Mouse (Mus musculus): ENCODE data around the gene Tiparp. TPM values are rescaled to one million over a fixed set of nuclear protein-coding genes. Genes with fewer than 3 reads are reported as not detected.
A peak's percentile ranks its signal among the peaks of the same experiment; 100 is the strongest.

Tiparp gene
- 1 to 10 TPM; 4.0 to 5.4 TPM for polyA plus RNA-seq (2017; shearing (Covaris generic))

GRCm38 (mm10) chr3:65527691-65528601 is at the start of gene Tiparp:
Gene Tiparp, plus strand, starts transcription at chr3:65528410.
- ATAC-seq = peak; percentile 77

GRCm38 (mm10) chr3:65480676-65481075 is 47.5 kb upstream of the Tiparp start:
- no peak for ATAC-seq

- ATAC-seq = no peak
These were observed 45.9 kb upstream of the Tiparp start for GRCm38 (mm10) chr3:65482266-65482665.

- no peak for ATAC-seq
These were observed 45.4 kb upstream of the Tiparp start for GRCm38 (mm10) chr3:65482698-65483407.

- ATAC-seq = no peak
These were observed 44.0 kb upstream of the Tiparp start for GRCm38 (mm10) chr3:65484161-65484733.

GRCm38 (mm10) chr3:65487419-65488088 is 40.7 kb upstream of the Tiparp start:
- ATAC-seq = no peak

GRCm38 (mm10) chr3:65488556-65489244 is 39.5 kb upstream of the Tiparp start:
- ATAC-seq = no peak

GRCm38 (mm10) chr3:65489601-65490000 is 38.6 kb upstream of the Tiparp start:
- ATAC-seq = no peak

GRCm38 (mm10) chr3:65494291-65494763 is 33.9 kb upstream of the Tiparp start:
- ATAC-seq = no peak

GRCm38 (mm10) chr3:65507766-65508165 is 20.4 kb upstream of the Tiparp start:
- no peak for ATAC-seq

- no peak for ATAC-seq
These were observed 17.6 kb upstream of the Tiparp start for GRCm38 (mm10) chr3:65510588-65510987.

GRCm38 (mm10) chr3:65515751-65516150 is 12.5 kb upstream of the Tiparp start:
- peak; percentile 34 for ATAC-seq

- no peak for ATAC-seq
These were observed 11.7 kb upstream of the Tiparp start for GRCm38 (mm10) chr3:65516526-65516925.

- no peak for ATAC-seq
These were observed 11.1 kb upstream of the Tiparp start for GRCm38 (mm10) chr3:65517141-65517540.

GRCm38 (mm10) chr3:65517747-65518527 is 10.3 kb upstream of the Tiparp start:
- ATAC-seq = no peak

- no peak for ATAC-seq
These were observed 6.8 kb upstream of the Tiparp start for GRCm38 (mm10) chr3:65521391-65521790.

GRCm38 (mm10) chr3:65523397-65523796 is 4.8 kb upstream of the Tiparp start:
- ATAC-seq = no peak

GRCm38 (mm10) chr3:65525731-65526130 is 2.5 kb upstream of the Tiparp start:
- no peak for ATAC-seq

GRCm38 (mm10) chr3:65527196-65527595 is 1.0 kb upstream of the Tiparp start:
- ATAC-seq = no peak

- peak; percentile 6 for ATAC-seq
These were observed 632 bp downstream of the Tiparp start for GRCm38 (mm10) chr3:65528614-65529470.
